Mouse (Mus musculus) kidney, postnatal 4 days (tissue): ENCODE results near the gene Olfr262.
"Not testable (repeated sequence)": the region's sequence is repeated elsewhere in the genome, so short reads cannot be mapped to it uniquely, and the experiment has no call there.

Source experiments
- DNase-seq, 2 experiments: peaks; one replicate each; pipeline ENCODE4 v3.0.0; 2021; ENCODE audit warnings: mixed read lengths in 2 of 2

Olfr262 gene

GRCm38 (mm10) chr19:12241559-12241958 lies at the start of gene Olfr262:
TSS of gene Olfr262 (minus strand) at chr19:12241659.
- no peak for DNase-seq

DNA sequence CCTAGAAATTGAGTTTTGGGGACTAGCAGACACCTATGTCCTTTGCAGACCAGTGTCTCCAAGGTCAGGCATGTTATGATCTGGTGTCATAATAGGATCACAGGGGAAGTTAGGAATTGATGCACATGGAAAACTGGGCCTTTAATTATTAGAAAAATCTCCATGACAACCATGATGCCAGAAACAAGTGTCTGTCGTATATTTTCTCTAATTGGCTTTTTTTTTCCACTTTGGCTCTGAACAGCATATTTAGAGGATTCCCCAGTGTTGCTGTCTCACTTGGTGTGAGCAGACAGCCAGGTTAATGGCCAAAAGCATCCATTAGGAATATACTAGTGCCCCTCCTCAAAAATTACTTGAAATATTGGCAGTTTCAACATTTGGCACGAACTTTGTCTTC lies 38.1 kb upstream of the Olfr262 start, which contains the start of gene Olfr1434:
Gene Olfr1434, plus strand, starts transcription at position 301 of the 400 bp plus-strand sequence.
- no peak for DNase-seq

GRCm38 (mm10) chr19:12260732-12261131 lies 19.3 kb upstream of the Olfr262 start, which contains the start of gene Olfr235:
TSS of gene Olfr235 (plus strand) at chr19:12261032.
- no peak for DNase-seq

DNA sequence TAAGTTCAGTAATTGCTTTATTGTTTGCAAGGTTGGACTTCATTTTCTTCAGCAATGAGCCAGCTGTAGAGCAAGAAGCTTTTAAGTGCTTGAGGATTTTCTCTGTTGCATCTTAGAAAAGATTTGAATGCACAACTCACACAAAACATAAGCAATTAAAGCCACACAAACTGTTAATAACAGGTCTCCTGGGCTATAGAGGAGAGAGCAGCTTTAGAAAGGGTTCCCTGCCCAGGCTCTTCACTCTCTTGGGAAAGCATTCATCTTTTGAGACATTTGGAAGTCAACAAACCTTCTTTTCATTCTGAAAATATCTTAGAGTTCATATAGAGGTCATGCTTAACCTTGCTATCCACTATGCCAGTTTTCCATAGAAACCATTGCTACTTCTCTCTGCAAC lies 9.0 kb downstream of the Olfr262 start, which contains the start of gene Olfr1432:
Gene Olfr1432, minus strand, starts transcription at position 101 of the 400 bp plus-strand sequence.
- DNase-seq, result not testable (repeated sequence)

DNA sequence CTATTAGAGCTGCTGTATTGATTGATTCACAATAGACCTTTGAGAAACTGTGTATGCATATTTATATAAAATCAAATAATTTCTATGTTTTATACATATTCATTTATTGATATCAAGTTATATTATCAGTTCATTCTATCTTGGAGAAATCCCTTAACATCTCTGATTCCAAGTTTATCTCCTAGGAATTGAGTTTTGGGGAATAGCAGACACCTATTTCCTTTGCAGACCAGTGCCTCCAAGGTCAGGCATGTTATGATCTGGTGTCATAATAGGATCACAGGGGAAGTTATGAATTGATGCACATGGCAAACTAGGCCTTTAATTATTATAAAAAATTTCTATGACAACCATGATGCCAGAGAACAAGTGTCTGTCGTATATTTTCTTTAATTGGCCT lies 41.1 kb downstream of the Olfr262 start, which contains the start of gene Olfr1431:
Gene Olfr1431, plus strand, starts transcription at position 301 of the 400 bp plus-strand sequence.
- DNase-seq, result no peak

DNA sequence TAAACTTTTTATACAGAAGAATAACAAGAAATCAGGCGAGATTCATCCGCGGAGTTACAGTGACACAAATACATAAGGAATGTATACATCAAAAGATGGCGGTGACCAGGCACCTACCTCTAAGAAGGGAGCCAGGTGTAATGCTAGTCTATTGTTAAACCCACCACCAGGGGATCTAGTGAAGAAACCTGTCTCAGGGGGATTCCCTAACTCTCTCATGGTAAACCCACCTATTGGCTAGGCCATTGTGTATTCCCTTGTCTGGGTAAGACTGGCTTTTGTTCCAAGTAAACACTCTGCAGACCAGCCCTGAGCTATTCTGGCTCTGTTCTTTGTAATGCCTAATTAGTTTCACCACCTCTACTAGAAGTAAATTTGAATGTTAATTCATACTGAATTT lies 42.4 kb downstream of the Olfr262 start:
- DNase-seq, result not testable (repeated sequence)
